Comparison of ENCODE assay signal across 17 mouse cellular contexts in the genomic region with DNA sequence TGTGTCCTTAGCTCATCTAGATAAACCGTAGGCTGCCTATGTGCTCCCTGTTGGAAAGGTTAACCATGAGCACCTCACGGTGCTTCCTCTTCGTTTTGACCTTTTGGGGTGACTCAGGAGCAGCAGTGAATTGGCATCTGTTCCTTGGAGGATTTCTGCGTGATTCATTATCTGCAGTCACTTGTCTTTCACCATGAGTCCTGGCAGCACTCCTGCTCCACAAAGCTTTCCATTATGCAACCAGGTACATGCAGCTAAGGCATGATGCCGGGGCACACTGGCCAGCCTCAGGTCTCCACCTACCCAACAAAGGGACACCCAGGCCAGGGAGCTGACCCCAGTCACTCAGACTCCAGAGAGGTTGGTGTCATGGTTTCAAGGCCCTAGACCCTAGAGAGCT.
A peak's percentile ranks its signal among the peaks of the same experiment; 100 is the strongest.
DNase-seq lines count a peak whose midpoint lies in the region; ATAC-seq and TF ChIP-seq lines count a peak whose summit lies in the region.
"Had no signal": no experiment of that assay in that cellular context is flagged by ENCODE, and none has a peak within 500 bp of the region (broad histone marks: within the 10 kb centered on the region; RNA-seq: fewer than 3 reads in every experiment).

No protein-coding gene starts in this region.

- ATAC-seq in liver, postnatal 0 days: no peak
- ATAC-seq: CD4-positive, CD25-positive, alpha-beta regulatory T cell, adult 4 months had no signal

- TF ChIP-seq POLR2A in liver, adult 2 months (IDR thresholded peaks at IDR 0.05; ENCODE audit: extremely low read depth, insufficient read depth, low read length): no peak

- no peaks in the 10 kb centered on the region for H3K9me3 ChIP-seq in liver, postnatal 0 days (ENCODE audit: low read length)
- H3K9me3 ChIP-seq: embryonic facial prominence, embryonic 10.5 days; forebrain, embryonic 10.5 days; neural tube, embryonic 15.5 days had no signal

- no peak overlapping the region for H3K4me3 ChIP-seq in liver, adult 2 months (ENCODE audit: insufficient read depth, low read depth, low read length)
- no peak overlapping the region for H3K4me3 ChIP-seq in liver, postnatal 0 days (ENCODE audit: low read depth, low read length)
- H3K4me3 ChIP-seq: embryonic facial prominence, embryonic 10.5 days; forebrain, embryonic 10.5 days; neural tube, embryonic 15.5 days had no signal

- H3K27ac ChIP-seq in liver, adult 2 months (replicated peaks; ENCODE audit: insufficient read depth, low read depth, low read length): no peak overlapping the region
- no peak overlapping the region for H3K27ac ChIP-seq in liver, postnatal 0 days (ENCODE audit: low read depth)
- H3K27ac ChIP-seq: embryonic facial prominence, embryonic 10.5 days; forebrain, embryonic 10.5 days; neural tube, embryonic 15.5 days had no signal

- H3K4me2 ChIP-seq in liver, postnatal 0 days (ENCODE audit: low read depth, low read length): no peak overlapping the region
- H3K4me2 ChIP-seq: liver, embryonic 11.5 days; neural tube, embryonic 15.5 days had no signal

- H3K27me3 ChIP-seq in liver, adult 2 months (ENCODE audit: control insufficient read depth, insufficient read depth, low read length): no peaks in the 10 kb centered on the region
- no peaks in the 10 kb centered on the region for H3K27me3 ChIP-seq in liver, postnatal 0 days (ENCODE audit: insufficient read depth, low read length)
- H3K27me3 ChIP-seq: neural tube, embryonic 15.5 days had no signal

- DNase-seq in frontal cortex, postnatal 36 days (ENCODE audit: low spot score in 2 of 2): peak; percentile 40 to 44
- DNase-seq in frontal cortex, postnatal 10 days (ENCODE audit: low spot score in 2 of 2): no peak
- DNase-seq in liver, adult 2 months (ENCODE audit: extremely low read depth, low read depth, low spot score): peak; percentile 25
- no peak for DNase-seq in liver, postnatal 0 days
- DNase-seq in cerebellum, adult 11-12 months: peak; percentile 78
- DNase-seq in gonadal fat pad, adult 2 months (ENCODE audit: low read depth): peak; percentile 88
- DNase-seq in spleen, postnatal 10 days (ENCODE audit: low spot score in 2 of 2): no peak
- DNase-seq in urinary bladder, adult 18-20 months (ENCODE audit: low spot score in 2 of 2): no peak
- DNase-seq: gastrocnemius, postnatal 36 days; kidney, adult 2 months; lung, postnatal 10 days; thymus, postnatal 4 days had no signal

- no peaks in the 10 kb centered on the region for H3K4me1 ChIP-seq in liver, adult 2 months (ENCODE audit: control insufficient read depth, insufficient read depth, low read length)
- no peaks in the 10 kb centered on the region for H3K4me1 ChIP-seq in liver, postnatal 0 days (ENCODE audit: insufficient read depth)
- H3K4me1 ChIP-seq: neural tube, embryonic 15.5 days had no signal

- no peak for TF ChIP-seq CTCF in liver, adult 2 months (IDR thresholded peaks at IDR 0.05; ENCODE audit: low read depth, low read length)
- no peak for TF ChIP-seq CTCF in liver, postnatal 0 days (IDR thresholded peaks at IDR 0.05; ENCODE audit: low read depth)

- no peaks in the 10 kb centered on the region for H3K36me3 ChIP-seq in liver, adult 2 months (ENCODE audit: control insufficient read depth, insufficient read depth, low read length)
- no peaks in the 10 kb centered on the region for H3K36me3 ChIP-seq in liver, postnatal 0 days (replicated peaks; ENCODE audit: insufficient read depth, low read length)
- H3K36me3 ChIP-seq: embryonic facial prominence, embryonic 10.5 days; forebrain, embryonic 10.5 days had no signal

- TF ChIP-seq EP300 in liver, postnatal 0 days (IDR thresholded peaks at IDR 0.05; ENCODE audit: low read depth): no peak

- no peaks in the 10 kb centered on the region for H3K79me2 ChIP-seq in liver, adult 2 months (ENCODE audit: control insufficient read depth, insufficient read depth, low read length)

- no peak overlapping the region for H3K9ac ChIP-seq in liver, adult 2 months (ENCODE audit: low read depth, low read length)
- H3K9ac ChIP-seq in liver, postnatal 0 days (replicated peaks): no peak overlapping the region
- H3K9ac ChIP-seq: neural tube, embryonic 15.5 days had no signal

- WGBS in liver, adult 2 months: 76% methylated on average over 5 of the region's 5 CpGs
- WGBS in liver, postnatal 0 days (ENCODE audit: insufficient replicate concordance): 78% methylated on average over 5 of the region's 5 CpGs

Comparison
In these comparisons a context has a peak if more than half of its experiments do, and no peak if none do; other contexts are left out.
1. DNase-seq: peak in frontal cortex, postnatal 36 days (2 of 2), liver, adult 2 months (single experiment), cerebellum, adult 11-12 months (single experiment) and gonadal fat pad, adult 2 months (single experiment); none in frontal cortex, postnatal 10 days (0 of 2), liver, postnatal 0 days (single experiment), spleen, postnatal 10 days (0 of 2) and urinary bladder, adult 18-20 months (0 of 2).